Mouse (Mus musculus) lung, adult 2 months (tissue): Measurements from ENCODE around the gene Rims1.

Experiments
- CTCF ChIP-seq: fragments of 200-500 bp; IDR thresholded peaks from 2 replicates; pipeline ENCODE4 v1.5.1; 2011; ENCODE audit warnings: mild to moderate bottlenecking, low read length, control low read depth; ENCODE audit not compliant: insufficient read depth
- POLR2A ChIP-seq: fragments of 200-500 bp; IDR thresholded peaks from 2 replicates; pipeline ENCODE4 v1.6.1; 2011; ENCODE audit warnings: low read depth, mild to moderate bottlenecking, control low read depth, low read length, borderline replicate concordance; ENCODE audit errors: extremely low read depth

GRCm38 (mm10) chr1:22536776-22537175 is 269.0 kb downstream of the Rims1 start:
- TF ChIP-seq POLR2A, result no peak
- no peak for TF ChIP-seq CTCF
